Mouse (Mus musculus): ENCODE results near the gene Sh3pxd2b.
A peak's percentile ranks its signal among the peaks of the same experiment; 100 is the strongest.

The Sh3pxd2b gene

GRCm38 (mm10) chr11:32374027-32374589 is 26.5 kb downstream of the Sh3pxd2b start:
- no peak for DNase-seq

- peak; percentile 56 for DNase-seq
These were observed 27.5 kb downstream of the Sh3pxd2b start for GRCm38 (mm10) chr11:32375104-32375535.

GRCm38 (mm10) chr11:32376086-32376485 is 28.5 kb downstream of the Sh3pxd2b start:
- DNase-seq: no peak

- no peak for DNase-seq
These were observed 32.3 kb downstream of the Sh3pxd2b start for GRCm38 (mm10) chr11:32379910-32380309.

GRCm38 (mm10) chr11:32383341-32384134 is 35.9 kb downstream of the Sh3pxd2b start:
- no peak for DNase-seq

- no peak for DNase-seq
These were observed 36.6 kb downstream of the Sh3pxd2b start for GRCm38 (mm10) chr11:32384135-32384801.

GRCm38 (mm10) chr11:32386043-32386442 is 38.4 kb downstream of the Sh3pxd2b start:
- DNase-seq: no peak

GRCm38 (mm10) chr11:32388064-32388463 is 40.4 kb downstream of the Sh3pxd2b start:
- no peak for DNase-seq

- DNase-seq: no peak
These were observed 45.5 kb downstream of the Sh3pxd2b start for GRCm38 (mm10) chr11:32393095-32393494.

- DNase-seq: no peak
These were observed 48.2 kb downstream of the Sh3pxd2b start for GRCm38 (mm10) chr11:32395791-32396190.

GRCm38 (mm10) chr11:32398446-32398845 is 50.8 kb downstream of the Sh3pxd2b start:
- no peak for DNase-seq

- DNase-seq: no peak
These were observed 51.6 kb downstream of the Sh3pxd2b start for GRCm38 (mm10) chr11:32399261-32399660.

GRCm38 (mm10) chr11:32402712-32403111 is 55.1 kb downstream of the Sh3pxd2b start:
- no peak for DNase-seq

- no peak for DNase-seq
These were observed 57.1 kb downstream of the Sh3pxd2b start for GRCm38 (mm10) chr11:32404708-32405107.

- DNase-seq: no peak
These were observed 60.2 kb downstream of the Sh3pxd2b start for GRCm38 (mm10) chr11:32407863-32408262.

GRCm38 (mm10) chr11:32409052-32409451 is 61.4 kb downstream of the Sh3pxd2b start:
- DNase-seq: no peak

- no peak for DNase-seq
These were observed 62.4 kb downstream of the Sh3pxd2b start for GRCm38 (mm10) chr11:32409823-32410562.

GRCm38 (mm10) chr11:32420001-32420400 is 72.4 kb downstream of the Sh3pxd2b start:
- DNase-seq: no peak

- no peak for DNase-seq
These were observed 75.7 kb downstream of the Sh3pxd2b start for GRCm38 (mm10) chr11:32423311-32423710.

- no peak for DNase-seq
These were observed 77.0 kb downstream of the Sh3pxd2b start for GRCm38 (mm10) chr11:32424600-32424999.

GRCm38 (mm10) chr11:32425043-32425658 is 77.5 kb downstream of the Sh3pxd2b start:
- no peak for DNase-seq

GRCm38 (mm10) chr11:32427537-32427936 is 79.9 kb downstream of the Sh3pxd2b start:
- no peak for DNase-seq
